Mouse (Mus musculus): Measurements from ENCODE around the gene Setd5.

DNA sequence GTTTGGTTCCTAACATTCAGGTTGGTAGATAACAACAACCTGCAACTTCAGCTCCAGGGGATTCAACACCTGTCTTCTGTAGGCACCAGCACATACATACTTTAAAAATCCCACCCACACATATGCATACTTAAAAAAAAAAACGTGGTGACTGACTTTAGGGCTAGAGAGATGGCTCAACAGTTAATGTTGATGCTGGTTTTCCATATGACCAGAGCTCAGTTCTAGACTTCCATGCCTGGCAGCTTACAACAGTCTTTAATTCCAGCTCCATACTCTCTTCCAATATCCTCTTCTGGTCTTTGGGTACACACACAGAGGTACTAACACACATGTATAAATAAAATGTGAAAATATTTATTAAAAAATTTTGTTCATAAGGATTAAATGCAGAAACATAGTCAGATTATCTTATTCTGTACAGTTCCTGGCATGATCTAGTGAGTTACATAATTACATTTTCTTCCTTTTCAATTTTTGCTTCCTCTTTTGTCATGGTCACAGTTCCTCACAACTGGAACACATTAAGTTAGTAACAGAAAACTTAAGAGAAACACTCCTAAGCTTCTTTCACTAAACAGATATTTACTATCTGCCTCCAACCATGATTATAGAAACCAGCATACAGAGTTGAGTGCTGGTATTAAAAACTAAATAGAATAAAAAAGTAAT lies 16.1 kb upstream of the Setd5 start:
- no peak for TF ChIP-seq POLR2A (IDR thresholded peaks at IDR 0.05; ENCODE audit: low read depth, low read length)
- TF ChIP-seq CTCF (IDR thresholded peaks at IDR 0.05; ENCODE audit: extremely low read depth, insufficient read depth, insufficient read length, insufficient replicate concordance): no peak
